Comparison of ENCODE assay signal across 9 mouse cellular contexts in genomic region chr1:36367698-36368097, GRCm38 (mm10). TPM values are rescaled to one million over a fixed set of nuclear protein-coding genes. Genes with fewer than 3 reads are reported as not detected.
A peak's percentile ranks its signal among the peaks of the same experiment; 100 is the strongest.
DNase-seq lines count a peak whose midpoint lies in the region; ATAC-seq lines count a peak whose summit lies in the region.
"Had no signal": no experiment of that assay in that cellular context is flagged by ENCODE, and none has a peak within 500 bp of the region (broad histone marks: within the 10 kb centered on the region; RNA-seq: fewer than 3 reads in every experiment).

No protein-coding gene starts in this region.

- H3K4me3 ChIP-seq in kidney, embryonic 15.5 days (replicated peaks), result peak overlapping the region; percentile 91
- H3K4me3 ChIP-seq in heart, embryonic 16.5 days (ENCODE audit: low read length), result peak overlapping the region; percentile 97
- peak overlapping the region; percentile 92 for H3K4me3 ChIP-seq in liver, embryonic 15.5 days (replicated peaks)

- H3K27me3 ChIP-seq in kidney, embryonic 15.5 days, result no peaks in the 10 kb centered on the region
- H3K27me3 ChIP-seq in heart, embryonic 16.5 days (ENCODE audit: control insufficient read depth, insufficient read depth, low read length), result no peaks in the 10 kb centered on the region
- peaks cover 11% of the 10 kb centered on the region; the same call in 1 of the 2 replicates for H3K27me3 ChIP-seq in liver, embryonic 15.5 days

- H3K4me1 ChIP-seq in kidney, embryonic 15.5 days, result peaks cover 18% of the 10 kb centered on the region
- H3K4me1 ChIP-seq in heart, embryonic 16.5 days (ENCODE audit: control insufficient read depth, insufficient read depth, low read length), result peaks cover 14% of the 10 kb centered on the region
- peaks cover 36% of the 10 kb centered on the region for H3K4me1 ChIP-seq in liver, embryonic 15.5 days (replicated peaks)

- H3K9me3 ChIP-seq in kidney, embryonic 15.5 days (replicated peaks), result no peaks in the 10 kb centered on the region
- no peaks in the 10 kb centered on the region for H3K9me3 ChIP-seq in heart, embryonic 16.5 days (replicated peaks; ENCODE audit: control insufficient read depth, low read length)
- H3K9me3 ChIP-seq in liver, embryonic 15.5 days (replicated peaks), result no peaks in the 10 kb centered on the region

- WGBS in kidney, embryonic 15.5 days, result 41% methylated on average over 12 of the region's 12 CpGs
- WGBS in heart, embryonic 16.5 days, result 38% methylated on average over 12 of the region's 12 CpGs
- 47% methylated on average over 12 of the region's 12 CpGs for WGBS in liver, embryonic 15.5 days (ENCODE audit: insufficient replicate concordance)

- no peak for ATAC-seq in kidney, embryonic 15.5 days (replicated peaks; ENCODE audit: low FRiP score)
- ATAC-seq in heart, embryonic 16.5 days (replicated peaks; ENCODE audit: extremely low read depth, insufficient read depth, low FRiP score), result no peak
- no peak for ATAC-seq in liver, embryonic 15.5 days (ENCODE audit: insufficient read depth)
- ATAC-seq in erythroid progenitor cell, adult 5-6 weeks (replicated peaks; ENCODE audit: low FRiP score, poor library complexity, severe bottlenecking), result no peak

- H3K36me3 ChIP-seq in kidney, embryonic 15.5 days, result peaks cover 40% of the 10 kb centered on the region
- peaks cover 7% of the 10 kb centered on the region for H3K36me3 ChIP-seq in heart, embryonic 16.5 days (ENCODE audit: control insufficient read depth, insufficient read depth)
- H3K36me3 ChIP-seq in liver, embryonic 15.5 days (replicated peaks), result peaks cover 35% of the 10 kb centered on the region

- H3K4me2 ChIP-seq in kidney, embryonic 15.5 days, result peak overlapping the region; percentile 73
- peak overlapping the region; percentile 91 for H3K4me2 ChIP-seq in heart, embryonic 16.5 days (ENCODE audit: low read depth, low read length)
- peak overlapping the region; percentile 84 for H3K4me2 ChIP-seq in liver, embryonic 15.5 days

- no peak overlapping the region for H3K27ac ChIP-seq in kidney, embryonic 15.5 days
- peak overlapping the region; percentile 85 for H3K27ac ChIP-seq in heart, embryonic 16.5 days (ENCODE audit: low read length)
- no peak overlapping the region for H3K27ac ChIP-seq in liver, embryonic 15.5 days (replicated peaks)

- DNase-seq in kidney, adult 11 months, result no peak
- peak; percentile 38 for DNase-seq in ZHBTc4 (ENCODE audit: low read depth, low spot score)
- DNase-seq in T-cell, adult 2 months (ENCODE audit: low spot score), result no peak
- DNase-seq in urinary bladder, postnatal 36 days (ENCODE audit: low spot score in 2 of 2), result no peak

- peak overlapping the region; percentile 95 for H3K9ac ChIP-seq in kidney, embryonic 15.5 days
- peak overlapping the region; percentile 98 for H3K9ac ChIP-seq in heart, embryonic 16.5 days (ENCODE audit: low read length)
- peak overlapping the region; percentile 94 for H3K9ac ChIP-seq in liver, embryonic 15.5 days

RNA-seq across cellular contexts. Expression of gene Kansl3, which starts 1.3 kb away (rescaled TPM):
- polyA plus RNA-seq in kidney, embryonic 15.5 days (2015; fragmentation: Nextera tagmentation; extraction: Ambion mirVana), result 44.8 and 49.9 TPM in 2 replicates
- polyA plus RNA-seq in heart, embryonic 16.5 days (2015; fragmentation: Nextera tagmentation; extraction: Ambion mirVana), result 43.6 and 46.2 TPM in 2 replicates
- polyA plus RNA-seq in liver, embryonic 15.5 days (2015; fragmentation: Nextera tagmentation; extraction: Ambion mirVana), result 12.4 and 12.6 TPM in 2 replicates
- total RNA-seq in erythroid progenitor cell, adult 5-6 weeks (2015; ENCODE audit: low replicate concordance), result 13.3 and 16.3 TPM in 2 replicates
- total RNA-seq in erythroid progenitor cell, adult 5-6 weeks (2017; ENCODE audit: low replicate concordance), result 23.2 and 27.2 TPM in 2 replicates

RNA-seq across cellular contexts. Expression of gene Fer1l5, which starts 4.4 kb away (rescaled TPM):
- 1.0 and 1.5 TPM in 2 replicates for polyA plus RNA-seq in kidney, embryonic 15.5 days (2015; fragmentation: Nextera tagmentation; extraction: Ambion mirVana)
- polyA plus RNA-seq in heart, embryonic 16.5 days (2015; fragmentation: Nextera tagmentation; extraction: Ambion mirVana), result 1.0 and 1.2 TPM in 2 replicates
- 0.23 and 0.24 TPM in 2 replicates for polyA plus RNA-seq in liver, embryonic 15.5 days (2015; fragmentation: Nextera tagmentation; extraction: Ambion mirVana)
- total RNA-seq in erythroid progenitor cell, adult 5-6 weeks (2015; ENCODE audit: low replicate concordance), result not detected in 2 replicates
- total RNA-seq in erythroid progenitor cell, adult 5-6 weeks (2017; ENCODE audit: low replicate concordance), result not detected in 2 replicates
- polyA plus RNA-seq: spleen, adult 2 months had no signal
